Mouse (Mus musculus): ENCODE measurements around the gene Hspa12b. TPM values are rescaled to one million over a fixed set of nuclear protein-coding genes. Genes with fewer than 3 reads are reported as not detected.

The Hspa12b gene
- total RNA-seq, 2 experiments from 2014 or later, result 10.0 to 13.1 TPM

GRCm38 (mm10) chr2:131174700-131175099 lies 47.6 kb downstream of the Hspa12b start:
- intact Hi-C loops (cut with DNase I), result loop anchor here (5.0 kb wide), 1 partner anchor 78 kb away; no protein-coding TSS in a partner anchor
- DNase-seq, result no peak

DNA sequence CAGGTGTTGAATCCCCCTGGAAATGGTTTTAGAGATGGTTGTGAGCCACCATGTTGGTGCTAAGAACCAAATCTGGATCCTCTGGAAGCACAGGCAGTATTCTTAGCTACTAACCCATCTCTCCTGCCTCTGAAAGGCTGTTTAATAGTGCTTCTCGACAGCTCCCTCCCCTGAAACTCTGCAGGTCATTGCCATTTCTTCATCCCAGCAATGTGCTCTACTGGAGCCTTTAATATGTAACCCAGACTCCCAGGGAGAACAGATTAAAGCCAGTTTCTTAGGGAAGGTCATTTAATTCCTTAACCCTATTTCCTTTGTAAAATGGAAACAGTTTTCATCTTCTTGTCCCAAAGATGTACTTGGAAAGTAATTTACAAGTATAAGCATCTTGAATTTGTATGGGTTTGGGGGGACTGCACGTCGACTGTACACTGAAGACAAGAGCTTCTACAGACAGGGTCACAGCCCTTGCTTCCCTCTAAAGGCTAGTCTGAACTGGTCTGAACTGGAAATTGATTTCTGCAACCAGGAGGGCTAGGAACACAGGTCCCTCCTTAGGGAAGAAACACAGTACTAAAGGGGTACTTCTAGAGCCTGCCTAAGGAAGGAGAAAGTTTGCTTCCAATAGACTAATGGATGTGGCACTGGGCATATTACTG lies 48.3 kb downstream of the Hspa12b start:
- no peak for DNase-seq
- intact Hi-C loops (cut with DNase I), result loop anchor here (5.0 kb wide), 1 partner anchor 77 kb away; no protein-coding TSS in a partner anchor

DNA sequence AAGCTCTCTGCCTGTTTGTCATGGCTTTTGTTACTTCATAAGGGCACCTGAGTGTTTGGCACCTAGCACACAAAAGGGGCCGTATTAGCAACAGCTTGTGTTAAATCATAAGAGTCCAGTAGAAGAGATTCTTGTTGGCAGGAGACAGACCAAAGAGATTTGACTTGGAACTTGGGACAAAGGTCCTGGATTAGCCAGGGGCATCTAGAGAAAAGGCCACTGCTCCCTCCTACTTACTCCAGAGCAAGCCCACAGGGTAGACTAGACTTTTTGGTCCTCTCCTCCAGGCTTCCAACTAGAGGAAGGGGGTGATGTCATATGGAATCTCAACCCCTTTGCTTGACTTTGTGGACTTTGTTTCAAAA lies 48.8 kb downstream of the Hspa12b start:
- no peak for DNase-seq
- intact Hi-C loops (cut with DNase I), result loop anchor here (5.0 kb wide), 1 partner anchor 76 kb away; no protein-coding TSS in a partner anchor

- no peak for DNase-seq
- intact Hi-C loops (cut with DNase I), result loop anchor here (5.0 kb wide), 1 partner anchor 76 kb away; no protein-coding TSS in a partner anchor
Observed at GRCm38 (mm10) chr2:131176491-131176890, 49.4 kb downstream of the Hspa12b start.

GRCm38 (mm10) chr2:131177932-131178331 lies 50.9 kb downstream of the Hspa12b start:
- intact Hi-C loops (cut with DNase I), result loop anchor here (5.0 kb wide), 1 partner anchor 74 kb away; no protein-coding TSS in a partner anchor
- DNase-seq, result no peak

DNA sequence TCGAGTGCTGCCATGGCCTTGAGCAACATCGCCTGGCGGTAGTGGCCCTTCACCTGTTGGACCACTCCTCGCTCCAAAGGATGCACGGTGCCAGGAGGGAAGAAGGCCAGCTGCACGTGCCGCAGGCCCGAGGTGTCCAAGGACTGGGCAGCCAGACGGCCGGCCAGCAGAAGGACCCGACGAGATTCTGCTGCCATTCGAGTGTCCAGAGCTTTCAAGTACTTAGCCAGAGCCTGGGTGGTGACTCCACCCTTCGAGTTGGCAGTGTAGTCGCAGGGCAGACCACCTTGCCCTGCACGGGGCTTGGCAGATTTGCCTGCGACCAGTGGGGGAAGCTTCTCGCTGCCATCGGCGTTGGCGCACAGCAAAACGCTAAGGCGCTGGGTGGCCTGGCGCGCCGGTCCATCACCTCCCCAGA lies 51.8 kb downstream of the Hspa12b start:
- intact Hi-C loops (cut with DNase I), result loop anchor here (5.0 kb wide), 1 partner anchor 73 kb away; no protein-coding TSS in a partner anchor
- DNase-seq, result peak in 1 of 2 experiments; percentile 31

GRCm38 (mm10) chr2:131179246-131179886 lies 52.3 kb downstream of the Hspa12b start:
- DNase-seq, result peak in 1 of 2 experiments; percentile 61

DNA sequence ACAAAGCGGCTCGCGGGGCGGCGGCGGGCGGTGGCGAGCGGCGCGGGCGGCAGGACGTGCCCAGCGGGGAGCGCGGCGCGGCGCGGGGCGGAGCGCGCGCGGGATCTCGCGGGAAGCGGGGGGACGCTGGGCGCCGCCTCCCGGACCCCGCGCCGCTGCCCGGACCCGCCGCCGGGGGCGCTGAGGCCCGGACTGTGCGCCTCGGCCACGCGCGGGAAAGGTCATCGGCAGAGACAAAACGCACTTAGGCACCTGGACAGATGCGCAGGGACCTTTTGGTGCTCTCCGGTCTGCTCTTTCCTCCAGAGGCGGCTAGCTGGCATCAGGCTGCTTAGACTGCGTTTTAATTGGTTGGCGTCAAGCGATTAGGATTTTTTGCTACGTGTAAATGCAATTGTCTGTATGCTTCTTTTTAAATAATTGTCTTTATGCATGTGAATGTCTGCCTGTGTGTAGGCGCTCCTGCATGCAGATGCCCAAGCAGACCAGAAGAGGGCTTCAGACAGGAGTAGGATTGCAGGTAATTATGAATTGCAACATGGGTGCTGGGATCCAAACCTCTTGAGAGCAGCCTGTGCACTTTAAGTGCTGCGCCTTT lies 53.0 kb downstream of the Hspa12b start, which contains the start of gene Cenpb:
Cenpb (minus strand) TSS at position 78 of the 598 bp plus-strand sequence.
- intact Hi-C loops (cut with DNase I), result loop anchor here (2.0 to 5.0 kb wide), 2 partner anchors 25 to 72 kb away; no protein-coding TSS in a partner anchor
- peak; percentile 76 to 82 for DNase-seq

More at GRCm38 (mm10) chr2:131179246-131179886, 52.3 kb downstream of the Hspa12b start:
- intact Hi-C loops (cut with DNase I), result loop anchor here (5.0 kb wide), 1 partner anchor 73 kb away; no protein-coding TSS in a partner anchor

DNA sequence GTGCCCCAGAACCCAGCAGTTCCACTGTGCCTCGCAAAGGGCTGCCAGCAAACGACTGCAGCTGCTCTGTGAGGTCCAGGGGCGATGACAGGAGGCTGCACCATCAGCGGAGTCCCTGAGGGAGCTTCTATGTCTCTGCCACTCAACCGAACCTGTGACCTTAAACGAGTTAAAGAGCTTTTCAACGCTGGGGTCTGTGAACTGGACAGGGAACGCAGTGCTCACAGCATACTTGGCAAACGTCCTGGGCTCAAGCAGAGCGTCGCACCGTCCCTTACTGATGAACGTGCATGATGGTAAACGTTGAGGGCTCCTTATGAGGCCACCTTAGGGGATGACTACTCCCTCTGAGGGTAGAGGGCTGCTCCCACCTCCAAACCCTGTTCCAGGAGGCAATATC lies 59.3 kb downstream of the Hspa12b start:
- intact Hi-C loops (cut with DNase I), result no loop called here
- DNase-seq, result no peak

GRCm38 (mm10) chr2:131186771-131187601 lies 59.9 kb downstream of the Hspa12b start, which contains the start of the genes Cdc25b and Spef1:
Gene Cdc25b (plus strand): TSS chr2:131186949.
Gene Spef1 (minus strand): TSS chr2:131187282.
- DNase-seq, result peak; percentile 78 to 86
- intact Hi-C loops (cut with DNase I), result no loop called here

- no peak for DNase-seq
- intact Hi-C loops (cut with DNase I), result no loop called here
Observed at GRCm38 (mm10) chr2:131187602-131187922, 60.5 kb downstream of the Hspa12b start.

GRCm38 (mm10) chr2:131188311-131188710 lies 61.2 kb downstream of the Hspa12b start:
- DNase-seq, result no peak
- intact Hi-C loops (cut with DNase I), result no loop called here

- DNase-seq, result no peak
- intact Hi-C loops (cut with DNase I), result no loop called here
Observed at GRCm38 (mm10) chr2:131189521-131190309, 62.6 kb downstream of the Hspa12b start.

DNA sequence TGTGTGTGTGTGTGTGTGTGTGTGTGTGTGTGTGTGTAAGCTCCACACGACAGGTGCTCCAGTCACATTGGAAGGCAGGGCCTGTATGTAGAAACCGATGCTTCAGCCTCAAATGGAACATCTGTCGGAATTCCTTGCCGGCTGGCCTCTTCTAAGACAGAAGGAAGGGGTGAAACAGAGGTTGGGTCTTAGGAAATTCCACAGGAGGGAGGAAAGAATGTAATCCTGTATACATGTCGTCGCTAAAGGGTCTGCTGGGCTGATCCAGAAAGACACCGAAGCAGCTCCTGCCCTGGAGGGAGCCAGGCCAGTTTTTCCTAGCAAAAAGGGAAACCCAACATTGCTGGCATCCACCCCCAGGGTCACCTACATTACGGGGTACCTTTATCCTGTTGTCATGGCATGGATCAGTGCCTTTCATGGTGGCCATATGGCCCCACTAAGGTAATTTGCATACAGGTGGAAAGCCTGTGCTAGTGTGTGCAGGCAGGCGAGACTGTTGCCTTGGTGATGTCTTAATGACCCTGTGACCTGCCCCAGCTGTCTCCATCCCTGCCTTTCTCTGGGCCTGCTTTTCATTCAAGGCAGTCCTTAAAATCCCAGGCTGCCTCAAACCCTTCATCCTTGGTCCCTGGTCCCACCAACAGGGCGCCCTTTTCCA lies 63.4 kb downstream of the Hspa12b start:
- DNase-seq, result no peak
- intact Hi-C loops (cut with DNase I), result no loop called here

- no peak for DNase-seq
- intact Hi-C loops (cut with DNase I), result no loop called here
Observed at GRCm38 (mm10) chr2:131191005-131191390, 63.9 kb downstream of the Hspa12b start.

Measured in gastrocnemius, postnatal 36 days (tissue).